Mouse (Mus musculus): Measurements from ENCODE around the gene Podn. TPM values are rescaled to one million over a fixed set of nuclear protein-coding genes. Genes with fewer than 3 reads are reported as not detected.
"Not testable (repeated sequence)": the region's sequence is repeated elsewhere in the genome, so short reads cannot be mapped to it uniquely, and the experiment has no call there.

Podn gene
- polyA plus RNA-seq, 1 experiment, result 5.2 TPM

GRCm38 (mm10) chr4:108083993-108084392, 12.3 kb downstream of the Podn start:
- no peak overlapping the region for H3K27ac ChIP-seq (ENCODE audit: control insufficient read depth, insufficient read depth, low read depth, low read length, poor library complexity)
- H3K4me1 ChIP-seq (ENCODE audit: control insufficient read depth, insufficient read depth, low read length), result peaks cover 4% of the 10 kb centered on the region; the same call in 1 of the 2 replicates
- H3K4me3 ChIP-seq (replicated peaks; ENCODE audit: control insufficient read depth, low read depth, low read length), result no peak overlapping the region
- WGBS, result 89% methylated on average over 2 of the region's 2 CpGs
- TF ChIP-seq CTCF (IDR thresholded peaks at IDR 0.05; ENCODE audit: control insufficient read depth, insufficient read depth, low read length) (no peak), POLR2A (IDR thresholded peaks at IDR 0.05; ENCODE audit: borderline replicate concordance, control insufficient read depth, low read depth, low read length) (no peak)

- TF ChIP-seq CTCF (IDR thresholded peaks at IDR 0.05; ENCODE audit: control insufficient read depth, insufficient read depth, low read length), result no peak
- Histone ChIP-seq H3K4me3 (replicated peaks; ENCODE audit: control insufficient read depth, low read depth, low read length) (no peak overlapping the region), H3K4me1 (ENCODE audit: control insufficient read depth, insufficient read depth, low read length) (peaks cover 4% of the 10 kb centered on the region; the same call in 1 of the 2 replicates), H3K27ac (ENCODE audit: control insufficient read depth, insufficient read depth, low read depth, low read length, poor library complexity) (peak overlapping the region; percentile 19; the same call in 1 of the 2 replicates)
- 76% methylated on average over 6 of the region's 6 CpGs for WGBS
These were observed 13.1 kb downstream of the Podn start for GRCm38 (mm10) chr4:108083032-108083735.

- WGBS, result 70% methylated on average over 2 of the region's 2 CpGs
- Histone ChIP-seq H3K27ac (ENCODE audit: control insufficient read depth, insufficient read depth, low read depth, low read length, poor library complexity) (peak overlapping the region; percentile 80), H3K4me1 (ENCODE audit: control insufficient read depth, insufficient read depth, low read length) (peaks cover 4% of the 10 kb centered on the region; the same call in 1 of the 2 replicates), H3K4me3 (replicated peaks; ENCODE audit: control insufficient read depth, low read depth, low read length) (no peak overlapping the region)
- TF ChIP-seq CTCF (IDR thresholded peaks at IDR 0.05; ENCODE audit: control insufficient read depth, insufficient read depth, low read length) (no peak), POLR2A (IDR thresholded peaks at IDR 0.05; ENCODE audit: borderline replicate concordance, control insufficient read depth, low read depth, low read length) (no peak)
These were observed 13.8 kb downstream of the Podn start for GRCm38 (mm10) chr4:108082401-108082806.

- Histone ChIP-seq H3K4me3 (replicated peaks; ENCODE audit: control insufficient read depth, low read depth, low read length) (no peak overlapping the region), H3K4me1 (ENCODE audit: control insufficient read depth, insufficient read depth, low read length) (peaks cover 4% of the 10 kb centered on the region; the same call in 1 of the 2 replicates), H3K27ac (ENCODE audit: control insufficient read depth, insufficient read depth, low read depth, low read length, poor library complexity) (no peak overlapping the region)
- TF ChIP-seq CTCF (IDR thresholded peaks at IDR 0.05; ENCODE audit: control insufficient read depth, insufficient read depth, low read length) (no peak), POLR2A (IDR thresholded peaks at IDR 0.05; ENCODE audit: borderline replicate concordance, control insufficient read depth, low read depth, low read length) (no peak)
- WGBS, result 76% methylated on average over 5 of the region's 5 CpGs
These were observed 15.4 kb downstream of the Podn start for GRCm38 (mm10) chr4:108080876-108081275.

GRCm38 (mm10) chr4:108079762-108080161, 16.5 kb downstream of the Podn start:
- no peak for TF ChIP-seq CTCF (IDR thresholded peaks at IDR 0.05; ENCODE audit: control insufficient read depth, insufficient read depth, low read length)
- TF ChIP-seq POLR2A (IDR thresholded peaks at IDR 0.05; ENCODE audit: borderline replicate concordance, control insufficient read depth, low read depth, low read length), result no peak
- WGBS, result 53% methylated on average over 2 of the region's 2 CpGs
- no peak overlapping the region for H3K27ac ChIP-seq (ENCODE audit: control insufficient read depth, insufficient read depth, low read depth, low read length, poor library complexity)
- H3K4me3 ChIP-seq (replicated peaks; ENCODE audit: control insufficient read depth, low read depth, low read length), result no peak overlapping the region
- H3K4me1 ChIP-seq (ENCODE audit: control insufficient read depth, insufficient read depth, low read length), result peaks cover 4% of the 10 kb centered on the region; the same call in 1 of the 2 replicates

- H3K4me3 ChIP-seq (replicated peaks; ENCODE audit: control insufficient read depth, low read depth, low read length); H3K27ac ChIP-seq (ENCODE audit: control insufficient read depth, insufficient read depth, low read depth, low read length, poor library complexity); H3K4me1 ChIP-seq (ENCODE audit: control insufficient read depth, insufficient read depth, low read length): not testable (repeated sequence)
- 59% methylated on average over 15 of the region's 15 CpGs for WGBS
These were observed 17.1 kb downstream of the Podn start for GRCm38 (mm10) chr4:108079191-108079590.

GRCm38 (mm10) chr4:108077224-108077955, 18.9 kb downstream of the Podn start:
- peaks cover 3% of the 10 kb centered on the region; the same call in 1 of the 2 replicates for H3K4me1 ChIP-seq (ENCODE audit: control insufficient read depth, insufficient read depth, low read length)
- H3K4me3 ChIP-seq (replicated peaks; ENCODE audit: control insufficient read depth, low read depth, low read length), result no peak overlapping the region
- WGBS, result 76% methylated on average over 3 of the region's 3 CpGs
- TF ChIP-seq CTCF (IDR thresholded peaks at IDR 0.05; ENCODE audit: control insufficient read depth, insufficient read depth, low read length), result no peak
- no peak overlapping the region for H3K27ac ChIP-seq (ENCODE audit: control insufficient read depth, insufficient read depth, low read depth, low read length, poor library complexity)

- Histone ChIP-seq H3K4me3 (replicated peaks; ENCODE audit: control insufficient read depth, low read depth, low read length) (no peak overlapping the region), H3K4me1 (ENCODE audit: control insufficient read depth, insufficient read depth, low read length) (no peaks in the 10 kb centered on the region; the same call in 1 of the 2 replicates), H3K27ac (ENCODE audit: control insufficient read depth, insufficient read depth, low read depth, low read length, poor library complexity) (no peak overlapping the region)
- 56% methylated on average over 3 of the region's 3 CpGs for WGBS
- TF ChIP-seq CTCF (IDR thresholded peaks at IDR 0.05; ENCODE audit: control insufficient read depth, insufficient read depth, low read length) (no peak), POLR2A (IDR thresholded peaks at IDR 0.05; ENCODE audit: borderline replicate concordance, control insufficient read depth, low read depth, low read length) (no peak)
These were observed 21.9 kb downstream of the Podn start for GRCm38 (mm10) chr4:108074204-108074823.

Data from bone marrow, adult 2 months (tissue).